Mouse (Mus musculus): ENCODE measurements around the gene Ephb2. TPM values are rescaled to one million over a fixed set of nuclear protein-coding genes. Genes with fewer than 3 reads are reported as not detected.

Gene Ephb2
- polyA plus RNA-seq, 1 experiment: not detected

- Histone ChIP-seq H3K27me3 (ENCODE audit: control insufficient read depth) (peaks cover 70% of the 10 kb centered on the region), H3K4me3 (replicated peaks) (no peak overlapping the region), H3K36me3 (ENCODE audit: control insufficient read depth) (no peaks in the 10 kb centered on the region), H3K9me3 (ENCODE audit: control insufficient read depth, low read length) (no peaks in the 10 kb centered on the region), H3K4me1 (ENCODE audit: control insufficient read depth) (no peaks in the 10 kb centered on the region; the same call in 1 of the 2 replicates)
- TF ChIP-seq TAL1 (IDR thresholded peaks at IDR 0.05; ENCODE audit: low read length) (no peak), GATA1 (IDR thresholded peaks at IDR 0.05; ENCODE audit: low read length) (no peak)
These were observed 3.1 kb downstream of the Ephb2 start for GRCm38 (mm10) chr4:136832559-136833232.

DNA sequence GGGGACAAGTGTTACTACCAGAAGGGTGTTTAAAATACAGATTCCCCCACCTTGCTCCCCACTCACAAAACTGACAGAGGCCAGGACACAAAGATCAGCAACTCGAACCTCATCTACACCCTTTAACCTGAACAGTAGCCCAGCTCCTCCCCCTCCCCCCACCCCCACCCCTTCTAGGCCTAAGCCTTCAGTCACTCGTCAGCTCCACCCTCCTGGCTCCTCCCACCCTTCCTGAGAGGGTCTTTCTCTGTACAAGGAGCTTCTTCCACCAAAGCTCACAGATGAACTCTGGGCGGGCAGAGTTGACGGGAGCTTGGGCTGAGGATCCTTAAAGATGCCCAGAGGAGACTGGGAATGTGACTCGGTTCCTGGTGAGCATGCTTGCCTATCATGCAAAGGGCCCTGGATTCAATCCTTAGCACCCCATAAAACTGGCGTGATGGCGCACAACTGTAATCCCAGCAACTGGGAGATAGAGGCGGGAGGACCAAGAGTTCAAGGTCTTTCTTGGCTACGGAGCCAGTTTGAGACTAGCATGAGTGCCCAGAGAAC, 5.4 kb downstream of the Ephb2 start:
- Histone ChIP-seq H3K4me1 (ENCODE audit: control insufficient read depth) (no peaks in the 10 kb centered on the region), H3K27me3 (ENCODE audit: control insufficient read depth) (peaks cover 46% of the 10 kb centered on the region), H3K9me3 (ENCODE audit: control insufficient read depth, low read length) (no peaks in the 10 kb centered on the region), H3K4me3 (replicated peaks) (no peak overlapping the region), H3K36me3 (ENCODE audit: control insufficient read depth) (no peaks in the 10 kb centered on the region)
- no peak for TF ChIP-seq TAL1 (IDR thresholded peaks at IDR 0.05; ENCODE audit: low read length)
- TF ChIP-seq GATA1 (IDR thresholded peaks at IDR 0.05; ENCODE audit: low read length): no peak

DNA sequence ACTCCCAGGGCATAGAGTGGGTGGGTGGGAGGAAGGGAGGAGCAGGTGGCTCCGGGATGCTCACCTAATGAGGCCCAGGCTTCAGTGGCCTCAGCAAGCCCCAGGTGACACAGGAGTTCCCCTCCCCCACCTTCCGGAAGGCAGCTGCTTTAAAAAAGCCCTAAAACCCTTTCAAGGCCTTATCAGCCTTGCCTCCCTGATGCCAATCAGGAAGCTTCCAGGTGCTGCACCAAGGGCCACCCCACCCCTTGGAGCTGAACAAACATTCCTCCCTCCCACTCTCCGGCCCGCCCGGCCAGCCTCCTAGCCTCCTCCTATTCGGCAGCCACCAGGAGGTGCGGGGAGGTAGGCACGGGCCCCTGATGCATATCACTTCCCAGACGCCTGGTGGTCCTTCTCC, 6.0 kb downstream of the Ephb2 start:
- TF ChIP-seq GATA1 (IDR thresholded peaks at IDR 0.05; ENCODE audit: low read length): no peak
- TF ChIP-seq TAL1 (IDR thresholded peaks at IDR 0.05; ENCODE audit: low read length): no peak
- Histone ChIP-seq H3K27me3 (ENCODE audit: control insufficient read depth) (peaks cover 41% of the 10 kb centered on the region), H3K4me1 (ENCODE audit: control insufficient read depth) (no peaks in the 10 kb centered on the region), H3K36me3 (ENCODE audit: control insufficient read depth) (no peaks in the 10 kb centered on the region), H3K4me3 (replicated peaks) (no peak overlapping the region), H3K9me3 (ENCODE audit: control insufficient read depth, low read length) (no peaks in the 10 kb centered on the region)

GRCm38 (mm10) chr4:136828664-136829569, 6.9 kb downstream of the Ephb2 start:
- H3K27me3 ChIP-seq (ENCODE audit: control insufficient read depth): peaks cover 32% of the 10 kb centered on the region

DNA sequence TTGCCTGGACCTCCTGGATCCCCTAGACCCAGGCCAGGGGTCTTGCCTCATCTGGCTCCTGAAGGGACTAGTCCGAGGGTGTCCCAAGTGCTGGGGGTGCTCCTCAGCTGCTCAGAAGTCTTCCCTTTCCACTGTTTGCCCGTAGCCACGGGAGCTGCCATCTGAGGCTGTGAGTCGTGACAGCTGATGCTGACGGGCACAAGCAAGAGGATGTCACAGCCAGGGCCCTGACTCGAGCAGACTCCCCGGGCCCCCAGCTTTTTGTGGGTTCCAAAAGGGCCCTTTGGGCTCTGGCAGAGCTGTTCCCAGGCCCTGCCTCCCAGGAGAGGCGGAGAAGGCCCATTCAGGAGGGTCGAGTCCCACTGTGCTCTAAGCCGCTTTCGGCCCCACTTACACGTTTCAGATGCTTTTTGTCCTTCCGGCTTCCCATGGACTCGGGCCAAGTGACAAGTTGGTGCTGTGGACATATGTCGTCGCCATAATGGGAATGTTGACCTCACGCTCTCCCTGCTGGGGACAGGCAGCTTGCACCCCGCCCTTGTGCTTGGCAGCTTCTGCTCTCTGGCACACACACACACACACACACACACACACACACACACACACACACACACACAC, 10.7 kb downstream of the Ephb2 start:
- no peak overlapping the region for H3K4me3 ChIP-seq (replicated peaks)
- peaks cover 6% of the 10 kb centered on the region for H3K27me3 ChIP-seq (ENCODE audit: control insufficient read depth)
- TF ChIP-seq TAL1 (IDR thresholded peaks at IDR 0.05; ENCODE audit: low read length) (no peak), GATA1 (IDR thresholded peaks at IDR 0.05; ENCODE audit: low read length) (no peak)
- no peaks in the 10 kb centered on the region for H3K9me3 ChIP-seq (ENCODE audit: control insufficient read depth, low read length)
- no peaks in the 10 kb centered on the region for H3K4me1 ChIP-seq (ENCODE audit: control insufficient read depth)
- H3K36me3 ChIP-seq (ENCODE audit: control insufficient read depth): no peaks in the 10 kb centered on the region

More at GRCm38 (mm10) chr4:136828664-136829569, 6.9 kb downstream of the Ephb2 start:
- Histone ChIP-seq H3K9me3 (ENCODE audit: control insufficient read depth, low read length) (no peaks in the 10 kb centered on the region), H3K4me1 (ENCODE audit: control insufficient read depth) (no peaks in the 10 kb centered on the region), H3K4me3 (replicated peaks) (no peak overlapping the region), H3K36me3 (ENCODE audit: control insufficient read depth) (no peaks in the 10 kb centered on the region)
- no peak for TF ChIP-seq GATA1 (IDR thresholded peaks at IDR 0.05; ENCODE audit: low read length)
- TF ChIP-seq TAL1 (IDR thresholded peaks at IDR 0.05; ENCODE audit: low read length): no peak

DNA sequence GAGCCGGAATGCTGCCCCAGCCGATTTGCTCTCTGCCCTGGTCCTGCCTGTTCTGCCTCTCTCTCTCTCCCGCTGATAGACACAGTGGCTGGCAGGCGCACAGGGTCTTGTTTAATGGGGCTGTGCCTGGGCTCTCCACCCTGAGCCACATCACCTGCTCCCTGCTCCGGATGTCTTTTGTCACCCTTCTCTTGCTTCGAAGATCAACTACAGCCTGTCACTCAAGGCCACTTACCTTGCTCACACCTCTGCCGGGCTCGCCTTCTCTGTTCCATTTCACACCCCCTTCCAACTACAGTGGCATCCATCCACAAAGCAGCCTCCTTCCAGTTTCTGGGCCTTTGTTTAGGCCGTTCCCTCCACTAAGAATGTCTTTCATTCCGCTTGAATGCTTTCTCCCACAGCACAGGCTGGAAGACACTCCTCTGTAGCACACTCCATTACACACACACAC, 15.7 kb downstream of the Ephb2 start:
- H3K36me3 ChIP-seq (ENCODE audit: control insufficient read depth): no peaks in the 10 kb centered on the region
- H3K9me3 ChIP-seq (ENCODE audit: control insufficient read depth, low read length): no peaks in the 10 kb centered on the region
- H3K4me1 ChIP-seq (ENCODE audit: control insufficient read depth): no peaks in the 10 kb centered on the region
- no peaks in the 10 kb centered on the region for H3K27me3 ChIP-seq (ENCODE audit: control insufficient read depth)
- H3K4me3 ChIP-seq (replicated peaks): no peak overlapping the region
- TF ChIP-seq GATA1 (IDR thresholded peaks at IDR 0.05; ENCODE audit: low read length) (no peak), TAL1 (IDR thresholded peaks at IDR 0.05; ENCODE audit: low read length) (no peak)

- H3K9me3 ChIP-seq (ENCODE audit: control insufficient read depth, low read length): no peaks in the 10 kb centered on the region
- no peaks in the 10 kb centered on the region for H3K4me1 ChIP-seq (ENCODE audit: control insufficient read depth)
- H3K27me3 ChIP-seq (ENCODE audit: control insufficient read depth): no peaks in the 10 kb centered on the region
- H3K4me3 ChIP-seq (replicated peaks): no peak overlapping the region
- no peaks in the 10 kb centered on the region for H3K36me3 ChIP-seq (ENCODE audit: control insufficient read depth)
- TF ChIP-seq TAL1 (IDR thresholded peaks at IDR 0.05; ENCODE audit: low read length): no peak
- TF ChIP-seq GATA1 (IDR thresholded peaks at IDR 0.05; ENCODE audit: low read length): no peak
These were observed 19.1 kb downstream of the Ephb2 start for GRCm38 (mm10) chr4:136816701-136817100.

- TF ChIP-seq GATA1 (IDR thresholded peaks at IDR 0.05; ENCODE audit: low read length) (no peak), TAL1 (IDR thresholded peaks at IDR 0.05; ENCODE audit: low read length) (no peak)
- H3K9me3 ChIP-seq (ENCODE audit: control insufficient read depth, low read length): no peaks in the 10 kb centered on the region
- no peaks in the 10 kb centered on the region for H3K27me3 ChIP-seq (ENCODE audit: control insufficient read depth)
- no peak overlapping the region for H3K4me3 ChIP-seq (replicated peaks)
- no peaks in the 10 kb centered on the region for H3K4me1 ChIP-seq (ENCODE audit: control insufficient read depth)
- H3K36me3 ChIP-seq (ENCODE audit: control insufficient read depth): no peaks in the 10 kb centered on the region
These were observed 20.4 kb downstream of the Ephb2 start for GRCm38 (mm10) chr4:136815364-136815763.
